Mouse (Mus musculus) kidney, adult 8-10 months (tissue): ENCODE results near the gene Git2.
A peak's percentile ranks its signal among the peaks of the same experiment; 100 is the strongest.

Experiments used
- DNase-seq, 2 experiments: peaks; one replicate each; pipeline ENCODE4 v3.0.0; 2022

The Git2 gene

DNA sequence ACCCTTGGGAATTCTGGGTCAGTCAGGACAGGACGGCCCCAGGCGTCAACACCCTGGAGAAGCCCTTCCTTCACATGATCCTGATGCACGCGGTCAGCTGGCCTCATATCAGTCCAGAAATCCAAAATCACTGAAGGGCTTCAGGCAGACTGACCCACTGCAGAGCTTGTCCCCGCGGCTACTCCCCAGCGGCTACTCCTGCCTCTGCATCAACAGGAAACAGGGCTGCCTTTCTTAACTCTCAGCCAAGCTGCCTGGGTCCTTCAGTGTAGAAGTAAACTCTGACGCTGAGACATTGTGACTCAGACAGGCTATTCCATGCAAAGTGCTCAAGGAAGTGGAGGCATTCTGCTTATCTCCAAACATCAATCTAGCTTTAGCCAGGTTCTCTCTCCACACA is 13.3 kb downstream of the Git2 start:
- no peak for DNase-seq

DNA sequence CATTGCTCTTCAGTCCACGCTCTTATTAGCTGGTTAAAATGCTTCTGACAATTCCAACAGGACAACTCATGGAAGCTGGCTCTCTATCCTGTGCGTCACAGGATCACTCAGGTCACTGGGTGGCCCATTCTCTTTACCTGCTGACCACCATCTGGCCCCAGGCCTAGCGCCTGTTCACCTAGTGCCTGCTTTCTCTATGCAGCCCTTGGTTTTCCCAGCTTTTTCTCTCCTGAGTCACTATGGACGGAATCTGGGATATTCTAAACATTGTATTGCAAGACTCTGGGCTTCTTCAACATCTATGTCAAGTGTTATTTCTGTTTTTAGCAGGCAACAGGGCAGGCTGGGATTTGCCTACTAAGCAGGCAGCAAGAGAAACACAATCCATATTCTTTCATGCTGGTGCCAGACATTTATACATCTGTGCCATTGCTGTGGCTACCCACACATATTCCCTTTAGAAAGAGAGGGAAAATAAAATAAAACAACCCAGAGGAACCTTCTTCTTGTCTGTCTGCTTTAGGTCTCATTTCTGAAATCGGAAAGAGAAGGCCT is 15.7 kb downstream of the Git2 start:
- DNase-seq, result no peak

DNA sequence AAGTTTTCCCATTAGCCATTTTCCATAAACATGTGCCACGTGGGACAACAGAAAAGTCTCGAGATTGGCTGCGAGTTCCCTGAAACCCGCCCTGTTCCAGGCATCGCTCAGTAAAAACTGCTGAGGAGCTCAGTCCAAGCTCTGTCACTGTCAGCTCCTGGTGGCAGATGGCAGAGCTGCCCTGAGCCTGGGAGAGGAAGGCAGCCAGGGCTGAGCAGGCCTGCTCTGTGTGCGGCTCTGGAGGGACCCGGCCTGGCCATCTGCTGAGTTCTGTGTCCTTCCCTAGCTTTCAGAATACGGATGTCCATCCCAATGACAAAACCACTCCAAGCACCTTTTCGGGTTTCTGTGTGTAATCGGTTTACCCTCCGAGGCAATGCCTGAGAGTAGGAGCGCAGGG is 21.9 kb downstream of the Git2 start:
- no peak for DNase-seq

- no peak for DNase-seq
Observed at GRCm38 (mm10) chr5:114752397-114752796, 22.9 kb downstream of the Git2 start.

GRCm38 (mm10) chr5:114750325-114750724 is 25.0 kb downstream of the Git2 start:
- no peak for DNase-seq

GRCm38 (mm10) chr5:114747521-114747920 is 27.8 kb downstream of the Git2 start:
- DNase-seq, result no peak

DNA sequence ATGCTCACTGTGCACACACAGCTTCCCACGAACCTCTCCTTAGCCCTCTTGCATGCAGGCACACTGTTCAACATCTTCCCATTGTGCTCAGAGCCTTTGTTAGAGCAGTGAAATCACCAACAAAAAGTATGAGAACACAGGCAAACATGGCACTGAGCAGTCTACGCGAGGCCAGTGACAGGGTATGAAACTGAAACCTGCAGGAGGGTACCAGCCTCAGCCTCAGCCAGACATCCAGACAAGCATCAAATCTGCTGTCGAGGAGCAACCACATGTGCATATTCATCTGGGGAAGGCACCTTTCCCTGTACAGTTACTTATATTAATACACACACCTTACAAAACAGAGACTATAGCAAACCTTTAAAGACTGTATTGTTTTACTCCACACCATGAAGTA is 28.4 kb downstream of the Git2 start:
- no peak for DNase-seq

GRCm38 (mm10) chr5:114745581-114745980 is 29.7 kb downstream of the Git2 start:
- DNase-seq, result peak in 1 of 2 experiments; percentile 15

DNA sequence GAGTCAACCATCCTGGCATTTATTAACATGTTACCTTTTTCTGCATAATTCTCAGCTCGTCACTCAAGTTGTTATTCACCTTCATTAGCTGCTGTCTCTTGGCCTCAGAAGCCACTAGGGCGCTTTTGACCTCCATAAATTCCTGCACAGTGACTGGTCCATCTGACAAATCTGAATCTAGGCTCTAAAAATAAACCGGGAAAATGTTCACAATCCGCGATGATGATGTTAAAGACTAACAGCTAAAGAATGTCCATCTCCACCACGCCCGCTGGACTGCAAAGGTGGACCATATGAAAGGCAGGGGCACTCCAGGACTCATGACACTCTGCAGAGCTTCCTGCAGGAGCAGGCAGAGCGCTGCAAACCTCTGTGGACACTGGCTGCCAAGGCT is 31.6 kb downstream of the Git2 start:
- peak in 1 of 2 experiments; percentile 31 for DNase-seq

DNA sequence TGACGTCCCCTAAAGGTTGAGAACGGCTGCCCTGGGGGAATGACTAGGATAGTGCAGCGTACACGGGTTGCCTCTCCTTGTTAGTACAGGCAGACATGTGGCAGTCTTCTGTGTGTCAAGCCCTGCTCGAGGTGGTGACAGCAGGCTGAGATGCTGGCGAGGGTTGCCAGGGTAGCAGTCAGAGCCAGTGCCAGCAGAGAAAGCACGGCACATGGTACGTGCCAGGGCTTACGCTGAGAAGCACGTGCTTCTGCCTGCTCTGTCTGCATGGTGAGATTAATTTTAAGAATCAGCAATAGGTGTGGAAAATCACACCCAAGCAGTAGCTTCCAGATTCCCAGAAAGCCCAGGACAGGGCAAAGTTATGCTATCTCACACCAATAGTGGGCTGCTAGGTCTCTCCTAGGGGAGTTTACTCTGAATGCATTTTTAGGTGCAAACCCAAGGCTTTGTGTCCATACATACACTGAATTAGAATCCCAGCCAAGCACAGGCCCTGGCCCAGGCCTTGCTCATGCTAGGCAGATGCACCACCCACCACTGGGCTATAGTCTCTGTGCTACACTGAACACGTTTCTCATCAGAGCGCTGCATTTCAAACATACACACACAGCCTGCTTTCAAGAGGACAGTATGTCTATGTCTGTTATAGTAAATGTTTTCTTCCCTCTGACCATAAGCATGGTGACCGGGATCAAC is 32.2 kb downstream of the Git2 start:
- no peak for DNase-seq

GRCm38 (mm10) chr5:114742572-114742971 is 32.7 kb downstream of the Git2 start:
- DNase-seq, result no peak

DNA sequence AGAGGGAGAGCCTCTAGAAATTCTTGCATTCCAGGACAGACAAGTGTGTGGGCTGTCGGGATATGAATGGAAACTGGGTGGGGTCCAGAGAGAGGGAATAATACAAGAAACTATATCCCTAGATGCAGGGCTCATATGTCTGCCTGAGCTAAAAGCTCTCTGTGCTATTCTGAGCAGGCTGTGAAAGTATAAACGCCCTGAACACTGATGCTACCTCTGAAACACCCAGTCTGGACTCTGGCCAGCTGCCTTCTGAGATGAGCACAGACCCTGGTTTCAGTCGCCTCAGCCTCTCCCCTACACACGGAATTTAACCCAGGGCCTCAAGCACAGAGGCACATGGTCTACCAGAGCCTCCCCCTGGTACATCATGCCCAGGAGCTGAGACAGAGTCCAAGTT is 34.7 kb downstream of the Git2 start:
- DNase-seq, result no peak

- peak; percentile 42 to 52 for DNase-seq
Observed at GRCm38 (mm10) chr5:114738707-114739241, 36.5 kb downstream of the Git2 start.

DNA sequence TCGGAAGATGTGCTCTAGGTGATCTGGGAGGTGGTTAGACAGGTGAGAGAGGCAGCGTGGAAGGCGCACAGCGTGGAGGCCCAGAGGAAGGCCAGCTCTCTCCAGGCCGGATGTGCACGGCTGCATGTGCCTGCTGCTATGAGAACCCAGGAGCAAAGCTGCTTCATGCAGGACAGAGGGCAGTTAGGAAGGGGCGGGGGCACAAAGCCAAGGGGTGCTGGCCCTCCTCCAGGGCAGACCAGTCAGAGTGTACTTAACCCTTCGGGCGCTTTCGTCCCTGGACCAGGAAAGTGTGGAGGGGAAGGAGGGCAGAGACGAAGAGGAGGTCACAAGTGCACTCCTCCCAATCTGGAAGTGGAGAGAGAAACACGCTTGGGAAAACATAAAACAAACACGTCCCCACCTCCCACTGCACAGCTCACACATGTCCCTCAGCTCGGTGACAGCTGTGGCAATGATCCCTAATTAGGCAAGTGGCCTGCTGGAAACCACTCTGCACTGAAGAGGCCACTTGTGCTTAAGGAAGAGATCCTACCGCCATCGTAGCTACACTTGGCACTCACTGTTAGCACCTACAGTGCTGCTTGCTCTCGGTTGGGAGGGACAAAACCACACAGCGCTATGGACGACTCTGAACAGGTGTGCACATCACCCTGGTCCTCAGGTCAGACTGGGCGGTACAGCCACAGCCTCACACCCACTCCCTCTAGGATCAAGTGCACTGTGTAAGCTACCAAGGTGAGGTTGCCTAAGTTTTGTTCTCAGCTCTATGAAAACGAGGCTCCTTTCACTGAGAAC is 38.0 kb downstream of the Git2 start:
- DNase-seq, result peak in 1 of 2 experiments; percentile 22

GRCm38 (mm10) chr5:114733606-114734005 is 41.7 kb downstream of the Git2 start:
- DNase-seq, result no peak

DNA sequence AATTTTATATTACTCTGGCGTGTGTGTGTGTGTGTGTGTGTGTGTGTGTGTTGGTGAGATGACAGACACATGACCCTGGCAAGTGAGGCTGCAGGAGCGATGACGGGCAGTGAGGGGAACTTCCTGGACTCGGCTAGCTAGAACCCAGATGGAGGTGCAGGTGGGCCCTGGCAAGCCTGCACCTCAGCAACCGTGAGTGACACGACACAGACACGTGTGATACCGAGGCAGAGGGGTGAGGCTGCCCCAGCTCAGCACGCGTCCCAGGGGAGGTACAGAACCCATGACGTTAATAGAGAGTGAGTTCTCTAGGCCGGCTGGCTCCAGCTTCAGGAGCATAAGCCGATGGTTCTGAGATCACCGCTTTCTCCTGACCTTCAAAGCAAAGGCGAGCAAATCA is 43.3 kb downstream of the Git2 start:
- DNase-seq, result no peak

DNA sequence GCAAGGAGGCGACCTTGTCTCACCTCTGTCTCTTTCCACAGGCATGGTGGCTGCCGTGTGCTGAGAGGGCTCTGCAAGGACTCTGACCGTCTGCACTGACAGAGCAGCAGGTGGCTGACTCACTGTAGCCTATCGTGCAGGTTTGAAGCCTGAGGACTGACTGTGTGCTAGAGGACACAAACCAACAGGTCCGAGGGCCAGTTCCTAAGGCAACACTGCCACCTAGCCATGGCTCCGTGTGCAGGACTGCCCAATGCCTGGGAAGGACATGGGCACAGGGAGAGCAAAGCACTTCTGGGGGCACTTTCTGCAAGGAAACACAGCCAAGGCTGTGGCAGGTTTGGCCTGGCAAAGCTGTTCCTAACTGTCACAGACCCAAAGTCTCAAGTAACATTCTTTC is 43.8 kb downstream of the Git2 start:
- no peak for DNase-seq

DNA sequence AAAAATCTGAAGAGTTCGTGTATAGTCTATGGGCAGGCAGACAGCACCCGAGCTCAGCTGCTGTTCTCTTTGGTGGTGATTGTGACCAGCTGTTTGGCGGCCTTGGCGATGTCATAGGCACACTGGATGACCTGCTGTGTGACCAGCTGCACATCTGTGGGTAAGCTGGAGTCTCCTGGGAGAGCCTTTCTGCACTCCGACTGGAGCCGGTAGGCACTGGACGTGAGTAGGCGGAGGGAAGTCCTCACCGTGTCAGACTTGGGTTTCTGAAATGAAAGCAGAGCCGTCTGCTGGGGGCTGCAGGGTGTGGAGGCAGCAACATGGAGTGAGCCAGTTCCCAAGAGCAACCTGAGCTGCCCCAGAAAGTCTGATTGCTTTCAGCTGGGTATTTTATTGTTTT is 45.2 kb downstream of the Git2 start:
- DNase-seq, result no peak

DNA sequence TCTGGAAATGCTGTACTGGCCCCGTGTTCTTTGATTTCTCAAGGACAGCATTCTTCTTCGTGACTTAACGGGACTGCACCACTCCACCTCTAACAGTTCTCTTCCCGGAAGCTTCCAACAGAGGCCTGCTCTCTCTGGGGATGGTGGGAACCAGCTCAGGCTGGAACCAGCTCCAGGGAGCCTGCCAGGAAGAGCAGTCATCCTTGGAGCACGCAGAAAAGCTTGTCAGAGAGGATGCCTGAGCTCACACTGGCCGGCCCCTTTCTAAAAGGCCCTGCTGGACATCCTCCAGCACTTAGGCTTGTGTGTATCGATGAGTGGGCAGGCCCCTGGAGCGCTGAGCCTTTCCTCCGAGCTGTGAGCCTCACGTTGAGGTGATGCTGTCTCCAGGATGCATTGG is 47.2 kb downstream of the Git2 start:
- peak in 1 of 2 experiments; percentile 17 for DNase-seq

DNA sequence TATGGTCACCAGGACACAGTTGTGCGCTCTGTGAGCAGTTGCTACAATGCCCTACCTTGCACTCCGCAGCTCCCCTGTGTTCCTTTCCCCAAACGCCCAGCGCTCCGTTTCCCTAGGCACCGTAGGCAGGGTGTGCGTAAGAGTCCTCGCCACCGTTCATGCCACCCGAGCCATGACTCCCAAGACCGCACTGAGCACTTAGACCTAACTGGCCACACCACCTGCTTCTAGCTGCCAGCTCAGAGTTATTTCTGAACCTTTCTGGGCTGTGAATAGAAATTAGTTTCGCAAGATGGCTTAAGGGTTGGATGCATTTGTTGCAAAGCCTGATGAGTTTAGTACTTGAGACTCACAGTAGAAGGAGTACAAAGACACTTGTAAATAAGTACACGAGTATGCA is 52.5 kb downstream of the Git2 start:
- no peak for DNase-seq

DNA sequence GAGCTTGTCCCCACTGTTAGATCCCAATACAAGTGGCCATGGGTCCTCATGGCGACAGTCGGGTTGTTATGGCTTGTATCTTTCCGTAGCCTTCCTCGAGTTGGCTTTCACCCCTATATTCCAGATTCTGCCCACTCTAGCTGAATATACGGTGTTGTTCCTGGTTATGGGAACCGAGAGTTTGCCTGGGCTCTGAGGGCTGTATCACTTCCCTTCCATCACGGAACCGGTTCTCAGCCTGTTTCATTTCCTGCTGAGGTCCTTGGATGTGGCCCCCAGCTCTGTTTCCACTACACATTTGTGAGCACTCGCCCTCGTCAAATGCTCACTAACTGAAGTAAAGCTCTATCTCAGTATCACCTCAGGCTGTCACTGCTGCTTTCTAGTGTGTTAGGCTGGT is 53.3 kb downstream of the Git2 start:
- no peak for DNase-seq

- DNase-seq, result no peak
Observed at GRCm38 (mm10) chr5:114720784-114721183, 54.5 kb downstream of the Git2 start.

DNA sequence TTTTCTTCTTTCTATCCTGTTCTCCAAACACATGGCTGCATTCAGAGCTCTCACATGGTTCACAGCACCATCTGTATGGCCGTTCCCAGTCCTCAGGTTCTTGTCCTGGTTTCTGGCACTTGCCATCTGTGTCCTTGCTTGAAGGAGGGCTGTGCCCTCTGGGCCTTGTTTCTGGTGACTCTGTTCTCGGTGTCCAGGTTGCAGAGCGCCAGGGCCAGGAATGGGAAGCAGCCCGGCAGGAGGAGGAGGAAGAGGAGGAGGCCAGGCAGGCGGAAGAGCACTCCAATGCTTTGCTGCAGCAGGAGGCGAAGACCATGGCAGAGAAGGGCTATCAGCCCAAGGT is 55.4 kb downstream of the Git2 start:
- DNase-seq, result no peak
